Mouse (Mus musculus): ENCODE results near the gene Olfr871. TPM values are rescaled to one million over a fixed set of nuclear protein-coding genes. Genes with fewer than 3 reads are reported as not detected.

Gene Olfr871
- total and polyA plus RNA-seq, 3 experiments = not detected

DNA sequence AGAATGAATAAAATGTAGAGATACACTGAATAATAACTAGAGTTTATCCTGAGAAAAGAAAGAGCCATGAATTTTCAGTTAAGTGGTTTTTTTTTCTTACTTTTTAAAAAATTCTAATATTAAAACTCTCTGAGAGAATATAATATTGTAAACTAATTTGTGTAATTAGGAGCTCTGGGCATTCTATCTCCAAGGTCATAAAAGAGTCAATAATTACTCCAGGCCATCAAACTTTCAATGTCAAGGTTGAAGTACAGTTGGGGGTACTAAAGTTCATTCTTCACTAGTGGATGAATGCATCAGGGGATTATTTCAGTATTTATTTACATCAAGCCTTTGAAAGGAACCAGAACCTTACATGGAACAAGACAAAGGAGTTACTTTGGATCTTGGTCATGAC is 24.8 kb downstream of the Olfr871 start, which contains the start of gene Olfr872:
Gene Olfr872 (plus strand): TSS at position 301 of the 400 bp plus-strand sequence.
- Histone ChIP-seq H3K9ac (ENCODE audit: insufficient read depth, low read depth) (no peak within 1 kb of the TSS), H3K27me3 (replicated peaks) (no peaks in the 10 kb centered on the region), H3K9me3 (replicated peaks; ENCODE audit: low read length) (no peaks in the 10 kb centered on the region), H3K27ac (ENCODE audit: insufficient read depth, low read depth) (no peak within 1 kb of the TSS), H3K36me3 (replicated peaks in 1 of 2; ENCODE audit: control insufficient read depth in 1 of 2, insufficient read depth in 1 of 2, low read length in 1 of 2) (no peaks in the 10 kb centered on the region), H3K79me2 (replicated peaks; ENCODE audit: control insufficient read depth, extremely low read depth, insufficient read depth, poor library complexity, severe bottlenecking) (no peaks in the 10 kb centered on the region), H3K4me3 (replicated peaks in 1 of 3; ENCODE audit: low read depth in 2 of 3, low read length in 2 of 3, poor library complexity in 1 of 3) (no peak within 1 kb of the TSS), H3K4me1 (ENCODE audit: control insufficient read depth in 1 of 2, insufficient read depth in 2 of 2) (0 out of 4 replicates have a peak, but pooled peaks cover 0 to 3% of the 10 kb centered on the region in 2 experiments), H3K4me2 (ENCODE audit: insufficient read depth, low read depth, poor library complexity, severe bottlenecking) (no peak within 1 kb of the TSS)
- in situ Hi-C loops (cut with MboI; ENCODE audit: low pct_ligation_motif_present, low pct_unique_long_range_greater_than_20kb, low sequenced_read_pairs) = no loop called here
- TF ChIP-seq PAX5 (IDR thresholded peaks at IDR 0.05; ENCODE audit: low read length) (no peak), SMC3 (IDR thresholded peaks at IDR 0.05; ENCODE audit: low read depth, low read length) (no peak), POLR2AphosphoS2 (IDR thresholded peaks at IDR 0.05; ENCODE audit: low read depth, low read length) (no peak), RCOR1 (conservative IDR thresholded peaks at IDR 0.05; ENCODE audit: low read depth, low read length) (no peak), MYC (IDR thresholded peaks at IDR 0.05; ENCODE audit: low read depth, low read length) (no peak), ZMIZ1 (IDR thresholded peaks at IDR 0.05; ENCODE audit: low read depth, low read length) (no peak)
- DNase-seq (ENCODE audit: extremely low read depth) = no peak
- dilution Hi-C loops (cut with MboI; ENCODE audit: extremely low pct_ligation_motif_present, extremely low pct_unique_long_range_greater_than_20kb, low sequenced_read_pairs) = no loop called here

DNA sequence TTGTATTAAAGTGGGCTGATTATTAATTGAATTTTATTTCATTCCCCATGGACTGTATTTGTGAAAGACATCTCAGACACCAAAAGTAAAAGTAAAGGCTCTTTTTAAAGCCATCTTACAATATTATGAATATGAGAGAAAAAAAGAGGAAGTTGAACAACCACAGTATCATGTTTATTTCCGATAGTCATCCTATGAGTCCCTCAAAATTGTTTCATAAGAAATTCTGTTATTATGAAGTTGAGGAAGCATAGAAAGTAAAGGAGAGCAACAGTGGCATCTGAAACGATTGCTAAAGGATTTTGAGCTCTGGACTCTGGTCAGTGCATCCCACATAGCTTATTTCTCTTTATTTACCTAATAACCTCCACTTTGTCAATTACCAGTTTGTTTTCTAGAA is 25.4 kb downstream of the Olfr871 start:
- no peak overlapping the region for H3K9ac ChIP-seq (ENCODE audit: insufficient read depth, low read depth)

More for the DNA sequence above, 25.4 kb downstream of the Olfr871 start:
- Histone ChIP-seq H3K4me3 (replicated peaks in 1 of 3; ENCODE audit: low read depth in 2 of 3, low read length in 2 of 3, poor library complexity in 1 of 3) (no peak overlapping the region), H3K79me2 (replicated peaks; ENCODE audit: control insufficient read depth, extremely low read depth, insufficient read depth, poor library complexity, severe bottlenecking) (no peaks in the 10 kb centered on the region), H3K9me3 (replicated peaks; ENCODE audit: low read length) (no peaks in the 10 kb centered on the region), H3K27me3 (replicated peaks) (no peaks in the 10 kb centered on the region), H3K36me3 (replicated peaks in 1 of 2; ENCODE audit: control insufficient read depth in 1 of 2, insufficient read depth in 1 of 2, low read length in 1 of 2) (no peaks in the 10 kb centered on the region), H3K4me1 (ENCODE audit: control insufficient read depth in 1 of 2, insufficient read depth in 2 of 2) (0 out of 4 replicates have a peak, but pooled peaks cover 0 to 3% of the 10 kb centered on the region in 2 experiments), H3K4me2 (ENCODE audit: insufficient read depth, low read depth, poor library complexity, severe bottlenecking) (no peak overlapping the region), H3K27ac (ENCODE audit: insufficient read depth, low read depth) (no peak overlapping the region)
- no peak for TF ChIP-seq ZMIZ1 (IDR thresholded peaks at IDR 0.05; ENCODE audit: low read depth, low read length)
- TF ChIP-seq USF2 (conservative IDR thresholded peaks at IDR 0.05; ENCODE audit: low read depth, low read length) = no peak
- no peak for TF ChIP-seq USF1 (IDR thresholded peaks at IDR 0.05; ENCODE audit: low read depth, low read length)
- TF ChIP-seq ELF1 (IDR thresholded peaks at IDR 0.05; ENCODE audit: low read depth, low read length) = no peak
- no peak for TF ChIP-seq GABPA (IDR thresholded peaks at IDR 0.05; ENCODE audit: insufficient replicate concordance, low read depth, low read length)
- no peak for TF ChIP-seq MEF2A (IDR thresholded peaks at IDR 0.05; ENCODE audit: borderline replicate concordance, low read depth, low read length)
- no peak for TF ChIP-seq CHD2 (IDR thresholded peaks at IDR 0.05; ENCODE audit: low read length)
- no peak for TF ChIP-seq MXI1 (IDR thresholded peaks at IDR 0.05; ENCODE audit: low read depth, low read length)
- no peak for TF ChIP-seq TBP (conservative IDR thresholded peaks at IDR 0.05; ENCODE audit: low read depth, low read length)
- no peak for TF ChIP-seq JUND (conservative IDR thresholded peaks at IDR 0.05; ENCODE audit: low read depth, low read length)
- no peak for TF ChIP-seq HCFC1 (IDR thresholded peaks at IDR 0.05; ENCODE audit: low read depth, low read length)
- no peak for TF ChIP-seq RCOR1 (conservative IDR thresholded peaks at IDR 0.05; ENCODE audit: low read depth, low read length)
- no peak for TF ChIP-seq POLR2A (IDR thresholded peaks at IDR 0.05; ENCODE audit: low read depth, low read length)
- peak; percentile 21 for DNase-seq (ENCODE audit: extremely low read depth)
- in situ Hi-C loops (cut with MboI; ENCODE audit: low pct_ligation_motif_present, low pct_unique_long_range_greater_than_20kb, low sequenced_read_pairs) (no loop called here), dilution Hi-C loops (cut with MboI; ENCODE audit: extremely low pct_ligation_motif_present, extremely low pct_unique_long_range_greater_than_20kb, low sequenced_read_pairs) (no loop called here)

Other genes starting within 250 kb of the Olfr871 start
- not detected in 2 replicates for gene Olfr866, start 184.2 kb upstream of the Olfr871 start, total RNA-seq (2012; rRNA removed)
- gene Olfr866, start 184.2 kb upstream of the Olfr871 start, total RNA-seq (2014; rRNA removed) = not detected in 2 replicates
- not detected in 2 replicates for gene Olfr866, start 184.2 kb upstream of the Olfr871 start, polyA plus RNA-seq (2012; ENCODE audit: insufficient read length, low read depth)
- gene Olfr867, start 154.6 kb upstream of the Olfr871 start, total RNA-seq (2012; rRNA removed) = not detected in 2 replicates
- not detected in 2 replicates for gene Olfr867, start 154.6 kb upstream of the Olfr871 start, total RNA-seq (2014; rRNA removed)
- gene Olfr867, start 154.6 kb upstream of the Olfr871 start, polyA plus RNA-seq (2012; ENCODE audit: insufficient read length, low read depth) = not detected in 2 replicates
- gene Olfr868, start 113.6 kb upstream of the Olfr871 start, total RNA-seq (2012; rRNA removed) = not detected in 2 replicates
- gene Olfr868, start 113.6 kb upstream of the Olfr871 start, total RNA-seq (2014; rRNA removed) = not detected in 2 replicates
- gene Olfr868, start 113.6 kb upstream of the Olfr871 start, polyA plus RNA-seq (2012; ENCODE audit: insufficient read length, low read depth) = not detected in 2 replicates
- gene Olfr869, start 83.2 kb upstream of the Olfr871 start, total RNA-seq (2012; rRNA removed) = not detected in 2 replicates
- not detected in 2 replicates for gene Olfr869, start 83.2 kb upstream of the Olfr871 start, total RNA-seq (2014; rRNA removed)
- gene Olfr869, start 83.2 kb upstream of the Olfr871 start, polyA plus RNA-seq (2012; ENCODE audit: insufficient read length, low read depth) = not detected in 2 replicates
- not detected in 2 replicates for gene Olfr870, start 38.1 kb upstream of the Olfr871 start, total RNA-seq (2012; rRNA removed)
- not detected in 2 replicates for gene Olfr870, start 38.1 kb upstream of the Olfr871 start, total RNA-seq (2014; rRNA removed)
- gene Olfr870, start 38.1 kb upstream of the Olfr871 start, polyA plus RNA-seq (2012; ENCODE audit: insufficient read length, low read depth) = not detected in 2 replicates
- gene Olfr872, start 24.9 kb downstream of the Olfr871 start, total RNA-seq (2012; rRNA removed) = not detected in 2 replicates
- gene Olfr872, start 24.9 kb downstream of the Olfr871 start, total RNA-seq (2014; rRNA removed) = not detected in 2 replicates
- gene Olfr872, start 24.9 kb downstream of the Olfr871 start, polyA plus RNA-seq (2012; ENCODE audit: insufficient read length, low read depth) = not detected in 2 replicates
- not detected in 2 replicates for gene Olfr39, start 70.1 kb downstream of the Olfr871 start, total RNA-seq (2012; rRNA removed)
- not detected in 2 replicates for gene Olfr39, start 70.1 kb downstream of the Olfr871 start, total RNA-seq (2014; rRNA removed)
- gene Olfr39, start 70.1 kb downstream of the Olfr871 start, polyA plus RNA-seq (2012; ENCODE audit: insufficient read length, low read depth) = not detected in 2 replicates
- not detected in 2 replicates for gene Olfr873, start 86.3 kb downstream of the Olfr871 start, total RNA-seq (2012; rRNA removed)
- gene Olfr873, start 86.3 kb downstream of the Olfr871 start, total RNA-seq (2014; rRNA removed) = not detected in 2 replicates
- not detected in 2 replicates for gene Olfr873, start 86.3 kb downstream of the Olfr871 start, polyA plus RNA-seq (2012; ENCODE audit: insufficient read length, low read depth)
- not detected in 2 replicates for gene Olfr18, start 123.9 kb downstream of the Olfr871 start, total RNA-seq (2012; rRNA removed)
- gene Olfr18, start 123.9 kb downstream of the Olfr871 start, total RNA-seq (2014; rRNA removed) = not detected in 2 replicates
- gene Olfr18, start 123.9 kb downstream of the Olfr871 start, polyA plus RNA-seq (2012; ENCODE audit: insufficient read length, low read depth) = not detected in 2 replicates
- gene Zfp560, start 173.0 kb downstream of the Olfr871 start, total RNA-seq (2012; rRNA removed) = 10.6 and 13.1 TPM in 2 replicates
- 29.0 and 31.8 TPM in 2 replicates for gene Zfp560, start 173.0 kb downstream of the Olfr871 start, total RNA-seq (2014; rRNA removed)
- gene Zfp560, start 173.0 kb downstream of the Olfr871 start, polyA plus RNA-seq (2012; ENCODE audit: insufficient read length, low read depth) = 11.0 and 12.4 TPM in 2 replicates
- gene Zfp26, start 248.0 kb downstream of the Olfr871 start, total RNA-seq (2012; rRNA removed) = 13.3 and 16.5 TPM in 2 replicates
- gene Zfp26, start 248.0 kb downstream of the Olfr871 start, total RNA-seq (2014; rRNA removed) = 17.3 and 22.0 TPM in 2 replicates
- gene Zfp26, start 248.0 kb downstream of the Olfr871 start, polyA plus RNA-seq (2012; ENCODE audit: insufficient read length, low read depth) = 9.4 and 11.7 TPM in 2 replicates